Mouse (Mus musculus): ENCODE data around the gene Nutm2.
"Not testable (repeated sequence)": the region's sequence is repeated elsewhere in the genome, so short reads cannot be mapped to it uniquely, and the experiment has no call there.

Nutm2 gene

DNA sequence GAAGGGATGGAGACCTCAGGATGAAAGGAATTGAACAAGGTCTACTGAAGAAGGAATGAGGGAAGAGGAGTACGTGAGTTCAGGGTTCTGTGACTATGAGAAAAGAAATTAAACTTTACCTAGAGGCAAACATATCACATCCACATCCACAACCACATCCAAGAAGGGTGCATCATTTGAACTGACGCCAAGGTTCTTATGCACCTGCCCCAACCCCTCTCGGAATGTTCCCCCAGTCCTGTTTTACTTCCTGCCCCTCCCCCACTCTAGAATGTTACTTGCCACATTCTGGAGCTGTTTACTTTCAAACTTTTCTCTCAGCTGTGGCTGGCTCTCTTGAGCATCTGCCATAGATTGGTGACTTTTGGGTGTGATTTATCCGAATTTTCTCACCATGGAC lies at the start of gene Nutm2:
Nutm2 (plus strand) TSS at position 301 of the 400 bp plus-strand sequence.
- no peak for DNase-seq

GRCm38 (mm10) chr13:50417389-50418183 lies 49.5 kb upstream of the Nutm2 start, which contains the start of gene Fbxw17:
Gene Fbxw17, plus strand, starts transcription at chr13:50417864.
- peak; percentile 91 for DNase-seq

DNA sequence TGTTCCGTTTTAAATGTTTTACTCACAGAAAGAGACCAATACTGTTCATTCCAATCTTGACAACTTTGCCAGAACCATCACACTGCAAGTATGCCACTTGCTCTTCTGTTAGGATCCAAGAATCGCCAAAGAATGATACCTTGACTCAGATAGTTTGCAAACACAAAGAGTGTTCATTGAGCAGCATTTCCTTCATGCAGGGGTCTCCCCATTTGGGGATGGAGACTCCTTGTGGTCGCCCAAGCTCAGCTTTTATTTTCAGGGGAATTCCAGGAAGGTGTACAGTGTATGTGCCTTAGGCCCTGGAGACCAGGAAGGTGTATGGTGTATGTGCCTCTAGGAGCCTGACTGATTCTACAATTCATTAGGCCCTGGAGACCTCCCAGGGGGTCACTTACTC lies 48.7 kb upstream of the Nutm2 start:
- no peak for DNase-seq

- DNase-seq, result no peak
Observed at GRCm38 (mm10) chr13:50423625-50424209, 43.4 kb upstream of the Nutm2 start.

DNA sequence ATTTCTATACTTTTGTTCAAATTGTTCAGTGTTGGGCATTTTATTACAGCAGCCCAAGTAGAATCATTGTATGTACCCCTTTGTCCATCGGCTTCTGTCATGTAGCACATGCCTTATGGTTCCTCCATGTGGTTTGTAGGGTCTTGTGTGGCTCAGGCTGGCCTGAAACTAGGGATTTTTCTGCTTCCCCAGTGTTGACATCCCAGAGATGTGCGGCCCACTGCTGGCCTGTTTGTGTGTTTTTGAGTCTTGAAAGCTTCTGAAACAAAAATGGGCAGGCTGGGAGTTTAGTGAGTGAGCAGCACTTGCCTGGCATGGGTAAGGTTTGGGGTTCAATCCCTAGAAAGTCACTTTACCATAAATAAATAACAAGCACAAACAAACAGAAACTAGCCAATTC lies 42.6 kb upstream of the Nutm2 start:
- DNase-seq, result no peak

DNA sequence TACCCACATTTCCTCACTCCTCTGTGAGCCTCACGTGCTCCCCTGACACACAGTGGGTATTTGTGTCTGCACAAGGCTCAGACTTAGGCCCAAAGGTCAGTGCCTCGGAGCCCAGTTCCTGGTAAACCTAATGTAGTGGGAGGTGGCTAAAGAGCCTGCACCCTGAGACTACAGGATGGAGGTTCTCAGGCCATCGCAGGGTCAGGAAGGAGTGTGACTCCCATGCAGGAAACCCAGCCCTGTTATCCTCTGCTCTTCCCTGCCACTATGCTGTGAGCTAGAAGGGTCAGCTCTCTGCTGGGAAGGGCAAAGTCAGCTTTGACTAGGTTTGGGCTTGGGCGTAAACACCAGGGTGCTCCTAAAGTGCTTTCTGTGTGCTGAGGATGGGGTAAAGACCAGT lies 40.4 kb upstream of the Nutm2 start:
- DNase-seq, result no peak

GRCm38 (mm10) chr13:50443812-50444211 lies 23.3 kb upstream of the Nutm2 start, which contains the start of gene Gm47429:
Gene Gm47429, minus strand, starts transcription at chr13:50443912.
- no peak for DNase-seq

- no peak for DNase-seq
Observed at GRCm38 (mm10) chr13:50445261-50445660, 21.8 kb upstream of the Nutm2 start.

- not testable (repeated sequence) for DNase-seq
Observed at GRCm38 (mm10) chr13:50452266-50452665, 14.8 kb upstream of the Nutm2 start.

GRCm38 (mm10) chr13:50453426-50453825 lies 13.7 kb upstream of the Nutm2 start:
- no peak for DNase-seq

- not testable (repeated sequence) for DNase-seq
Observed at GRCm38 (mm10) chr13:50460433-50460832, 6.7 kb upstream of the Nutm2 start.

- DNase-seq, result peak; percentile 20
Observed at GRCm38 (mm10) chr13:50464621-50465562, 2.2 kb upstream of the Nutm2 start.

- DNase-seq, result not testable (repeated sequence)
Observed at GRCm38 (mm10) chr13:50488510-50488909, 21.4 kb downstream of the Nutm2 start.

- not testable (repeated sequence) for DNase-seq
Observed at GRCm38 (mm10) chr13:50510470-50511343, 43.6 kb downstream of the Nutm2 start.
